ENCODE assay signal across 17 mouse cellular contexts in genomic region chr6:51690795-51691563, GRCm38 (mm10).
DNase-seq lines count a peak whose midpoint lies in the region.
"Had no signal": no experiment of that assay in that cellular context is flagged by ENCODE, and none has a peak within 500 bp of the region (broad histone marks: within the 10 kb centered on the region; RNA-seq: fewer than 3 reads in every experiment).

No protein-coding gene starts in this region.

- WGBS in limb, embryonic 10.5 days, result 87% methylated on average over 13 of the region's 13 CpGs

- no peaks in the 10 kb centered on the region for H3K4me1 ChIP-seq in limb, embryonic 10.5 days
- H3K4me1 ChIP-seq: limb, embryonic 15.5 days; neural tube, embryonic 13.5 days had no signal

- H3K27ac ChIP-seq in limb, embryonic 10.5 days, result no peak overlapping the region
- H3K27ac ChIP-seq: kidney, postnatal 0 days; limb, embryonic 15.5 days; neural tube, embryonic 13.5 days had no signal

- no peaks in the 10 kb centered on the region for H3K36me3 ChIP-seq in limb, embryonic 10.5 days
- H3K36me3 ChIP-seq: limb, embryonic 15.5 days; neural tube, embryonic 13.5 days had no signal

- H3K4me3 ChIP-seq in limb, embryonic 10.5 days, result no peak overlapping the region
- H3K4me3 ChIP-seq: limb, embryonic 15.5 days; neural tube, embryonic 13.5 days had no signal

- H3K9me3 ChIP-seq in limb, embryonic 10.5 days (replicated peaks), result no peaks in the 10 kb centered on the region
- H3K9me3 ChIP-seq: limb, embryonic 15.5 days; neural tube, embryonic 13.5 days had no signal

- H3K27me3 ChIP-seq in limb, embryonic 10.5 days (ENCODE audit: low read depth, poor library complexity, severe bottlenecking), result no peaks in the 10 kb centered on the region
- H3K27me3 ChIP-seq: limb, embryonic 15.5 days; neural tube, embryonic 13.5 days had no signal

- peak; percentile 46 for DNase-seq in right cerebral cortex, adult 18-20 months
- no peak for DNase-seq in right cerebral cortex, postnatal 25 days
- peak; percentile 74 for DNase-seq in layer of hippocampus, adult 9-11 months
- peak; percentile 24 for DNase-seq in lung, postnatal 14 days
- DNase-seq in adrenal gland, adult 18-20 months (ENCODE audit: low spot score in 2 of 2), result no peak
- DNase-seq in limb, embryonic 10.5 days (ENCODE audit: low spot score), result no peak
- DNase-seq in cerebellum, postnatal 10 days, result no peak
- DNase-seq: B cell, adult 2 months; cerebellum, adult 11-12 months; cerebellum, postnatal 36 days; gastrocnemius, postnatal 10 days; kidney, adult 11 months; midbrain, embryonic 14.5 days; right cerebral cortex, postnatal 14 days had no signal

Comparison
In these comparisons a context has a peak if more than half of its experiments do, and no peak if none do; other contexts are left out.
1. DNase-seq: peak in right cerebral cortex, adult 18-20 months (single experiment), layer of hippocampus, adult 9-11 months (single experiment) and lung, postnatal 14 days (single experiment); none in right cerebral cortex, postnatal 25 days (single experiment), adrenal gland, adult 18-20 months (0 of 2), limb, embryonic 10.5 days (single experiment) and cerebellum, postnatal 10 days (0 of 2).